Mouse (Mus musculus): ENCODE measurements around the gene Rnft2.

Gene Rnft2

GRCm38 (mm10) chr5:118253551-118253950 lies 8.6 kb upstream of the Rnft2 start:
- no peak for DNase-seq (ENCODE audit: extremely low read depth, low read depth, low spot score)

DNA sequence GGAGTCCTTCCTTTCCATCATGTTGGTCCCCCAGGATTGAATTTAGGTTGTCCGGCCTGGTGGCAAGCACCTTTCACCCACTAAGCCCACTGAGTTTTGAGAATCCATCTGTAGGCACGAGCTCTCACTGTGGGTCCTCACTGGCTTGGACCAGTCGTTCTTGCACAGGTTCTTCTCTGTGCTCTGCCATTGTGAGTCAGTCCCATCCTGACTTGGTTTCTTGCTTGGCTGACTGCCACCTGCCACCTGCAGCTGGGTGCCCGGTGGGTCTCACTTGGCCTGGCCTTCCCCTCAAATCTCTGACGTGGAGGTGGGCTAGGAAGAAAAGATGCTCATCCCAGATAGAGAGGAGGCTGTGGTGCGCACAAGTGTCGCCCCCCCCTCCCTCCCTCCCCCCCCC lies 6.1 kb upstream of the Rnft2 start:
- DNase-seq (ENCODE audit: extremely low read depth, low read depth, low spot score), result no peak

DNA sequence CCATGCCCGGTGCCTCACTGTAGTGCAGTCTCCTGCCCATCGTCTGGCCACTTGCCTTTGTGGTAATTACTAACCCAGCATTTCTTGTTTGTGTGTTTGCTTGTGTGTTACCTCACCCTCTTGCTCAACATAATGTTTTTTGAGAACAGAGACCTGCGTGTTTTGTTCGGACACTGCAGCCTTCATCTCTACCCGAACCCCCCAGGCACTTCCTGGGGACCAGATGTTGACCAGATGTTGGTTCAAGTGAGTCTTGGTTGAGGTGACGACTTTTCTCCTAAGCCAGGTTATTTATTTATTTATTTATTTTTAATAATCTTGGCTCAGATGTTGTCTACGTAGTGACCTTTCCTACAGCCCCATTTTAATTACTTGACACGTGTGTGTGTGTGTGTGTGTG lies 2.5 kb upstream of the Rnft2 start:
- DNase-seq (ENCODE audit: extremely low read depth, low read depth, low spot score), result no peak

DNA sequence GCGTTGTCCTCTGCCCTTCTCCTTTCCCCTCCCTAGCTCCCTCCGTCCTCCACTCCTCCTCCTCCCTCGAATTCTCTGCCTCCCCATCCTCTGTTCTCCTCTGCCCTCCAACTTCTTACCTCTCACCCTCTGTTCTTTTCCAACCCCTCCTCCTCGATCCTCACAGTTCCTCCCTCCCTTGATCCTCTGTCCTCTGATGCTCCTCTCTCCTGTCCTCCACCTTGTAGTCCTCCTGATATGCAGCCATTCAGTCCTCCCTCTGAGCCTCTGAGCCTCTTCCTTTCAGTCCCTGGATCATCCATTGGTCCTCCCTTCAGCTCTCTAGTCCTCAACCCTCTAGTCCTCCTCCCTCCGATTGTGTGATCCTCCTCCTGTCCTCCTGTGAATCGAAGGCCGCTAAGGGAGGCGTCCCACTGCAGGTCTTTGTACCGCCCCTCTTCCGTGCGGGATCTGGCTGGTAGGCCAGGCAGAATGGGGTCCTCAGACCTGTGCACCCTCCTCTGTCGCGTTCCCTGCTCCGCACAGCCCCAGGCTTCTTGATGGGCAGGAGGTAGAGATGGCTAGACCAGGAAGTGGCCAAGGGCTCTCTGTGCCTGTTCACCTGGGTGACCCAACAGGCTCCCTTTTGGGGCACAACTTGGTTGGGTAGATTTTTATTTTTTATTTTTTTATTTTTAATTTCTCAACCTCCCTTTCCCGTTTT lies 841 bp upstream of the Rnft2 start:
- no peak for DNase-seq (ENCODE audit: extremely low read depth, low read depth, low spot score)

GRCm38 (mm10) chr5:118239671-118240070 lies 5.2 kb downstream of the Rnft2 start:
- DNase-seq (ENCODE audit: extremely low read depth, low read depth, low spot score), result no peak

DNA sequence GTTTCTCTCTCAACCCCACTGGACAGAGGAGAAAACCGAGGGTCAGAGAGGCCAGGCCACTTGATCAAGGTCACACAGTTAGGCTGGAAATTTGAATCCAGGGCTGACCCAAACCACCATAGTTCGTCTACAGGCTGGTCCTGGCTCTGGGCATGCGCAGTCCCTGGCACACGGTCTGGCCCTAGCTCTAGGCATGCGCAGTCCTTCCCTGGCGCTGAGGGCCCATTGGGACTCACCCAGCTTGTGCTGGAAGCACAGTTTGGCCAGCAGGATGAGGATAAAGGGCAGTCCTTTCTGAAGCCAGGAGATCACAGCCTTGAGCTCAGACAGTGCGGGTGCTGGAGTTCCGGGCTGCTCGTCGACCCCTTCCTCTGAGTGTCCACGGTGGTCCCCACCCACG lies 8.0 kb downstream of the Rnft2 start:
- DNase-seq (ENCODE audit: extremely low read depth, low read depth, low spot score), result no peak

GRCm38 (mm10) chr5:118230071-118230611 lies 14.8 kb downstream of the Rnft2 start:
- no peak for DNase-seq (ENCODE audit: extremely low read depth, low read depth, low spot score)

GRCm38 (mm10) chr5:118223142-118223757 lies 21.7 kb downstream of the Rnft2 start:
- DNase-seq (ENCODE audit: extremely low read depth, low read depth, low spot score), result no peak

DNA sequence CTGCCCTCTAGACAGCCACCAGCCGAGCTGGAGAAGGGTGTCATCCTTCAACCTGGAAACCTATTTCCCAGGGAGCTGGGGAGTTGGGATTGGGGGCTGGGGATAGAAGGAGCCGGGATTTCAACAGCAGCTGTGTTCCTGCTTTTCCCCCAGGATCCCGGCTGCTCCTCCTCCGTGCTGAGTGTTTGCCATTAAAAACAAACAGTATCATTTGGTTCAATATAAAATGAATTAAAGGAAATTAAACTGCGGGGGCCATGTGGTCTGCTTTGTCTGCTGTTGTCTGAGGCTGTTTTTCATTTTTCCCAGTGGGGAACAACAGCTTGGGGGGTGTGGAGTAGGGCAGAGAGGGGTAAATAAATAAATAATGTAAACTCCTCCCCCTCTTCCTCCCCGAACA lies 27.5 kb downstream of the Rnft2 start:
- DNase-seq (ENCODE audit: extremely low read depth, low read depth, low spot score), result no peak

GRCm38 (mm10) chr5:118214418-118215154 lies 30.3 kb downstream of the Rnft2 start:
- no peak for DNase-seq (ENCODE audit: extremely low read depth, low read depth, low spot score)

DNA sequence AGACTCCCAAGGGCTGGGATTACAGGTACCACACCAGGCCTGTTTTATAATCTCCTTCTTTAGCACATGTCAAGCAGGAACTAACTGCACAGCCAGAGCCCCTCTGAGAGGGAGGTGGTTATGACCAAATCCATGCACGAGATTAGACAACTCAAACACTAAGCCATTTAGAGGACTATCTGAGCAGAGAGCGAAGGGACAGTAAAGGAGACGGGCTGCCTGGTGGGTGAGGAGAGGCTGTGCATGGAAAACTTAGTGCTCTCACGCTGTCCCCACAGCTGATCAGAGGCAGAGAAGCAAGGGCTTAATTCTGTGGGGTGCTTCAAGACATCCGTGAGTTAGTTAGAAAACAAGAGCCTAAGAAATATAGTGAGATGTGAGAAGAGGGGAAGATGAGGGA lies 30.9 kb downstream of the Rnft2 start:
- DNase-seq (ENCODE audit: extremely low read depth, low read depth, low spot score), result no peak

DNA sequence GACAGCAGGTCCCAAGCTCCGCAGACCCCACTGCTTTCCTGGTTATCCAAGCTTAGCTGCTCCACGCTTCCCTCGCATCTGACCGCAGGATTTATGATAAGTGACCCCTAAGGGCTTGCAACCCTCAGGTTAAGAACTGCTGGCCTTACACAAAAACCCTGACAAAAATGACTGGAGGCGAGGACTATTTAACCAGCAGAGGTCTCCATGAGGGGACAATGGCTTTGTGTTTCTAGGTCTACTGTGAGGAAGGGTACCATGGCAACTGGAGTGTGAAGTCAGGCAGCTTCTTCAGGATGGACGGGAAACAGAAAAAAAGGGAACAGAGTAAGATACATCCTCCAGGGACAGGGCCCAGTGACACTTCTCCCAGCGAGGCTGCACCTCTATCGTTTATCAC lies 39.1 kb downstream of the Rnft2 start:
- DNase-seq (ENCODE audit: extremely low read depth, low read depth, low spot score), result no peak

DNA sequence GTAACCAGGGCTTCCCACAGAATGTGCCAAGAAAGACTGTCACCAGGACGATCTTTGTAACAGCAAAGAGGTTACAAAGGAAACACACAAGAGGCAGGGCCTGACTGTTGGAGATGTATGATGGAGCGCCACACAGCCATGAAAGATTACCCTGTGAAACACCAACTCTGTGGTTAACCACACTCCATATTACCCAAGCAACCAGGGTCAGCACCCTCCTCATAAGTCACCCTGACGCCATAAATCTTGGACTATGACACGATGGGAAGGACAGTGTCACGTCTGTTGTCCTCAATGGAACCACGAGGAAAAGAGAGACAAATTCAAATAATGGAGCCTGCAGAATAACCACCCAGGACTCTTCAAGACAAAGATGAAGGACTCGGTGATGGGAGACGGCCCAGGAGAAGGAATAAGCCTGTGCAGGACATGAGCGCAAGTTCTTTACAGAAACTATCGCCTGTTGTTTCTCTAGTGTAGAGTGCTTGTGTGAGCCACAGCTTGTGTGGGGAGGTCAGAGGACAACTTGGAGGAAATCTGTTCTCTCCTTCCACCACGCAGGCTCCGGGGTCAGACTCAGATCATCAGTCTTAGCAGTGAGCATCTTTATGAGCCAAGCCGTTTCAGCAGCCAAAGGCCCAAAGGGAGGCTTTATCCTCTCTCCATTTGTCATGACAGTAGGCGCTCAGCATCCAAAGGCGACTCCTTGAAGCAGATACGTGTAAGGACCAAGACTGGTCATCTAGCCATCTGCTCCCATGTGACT lies 40.1 kb downstream of the Rnft2 start:
- no peak for DNase-seq (ENCODE audit: extremely low read depth, low read depth, low spot score)

DNA sequence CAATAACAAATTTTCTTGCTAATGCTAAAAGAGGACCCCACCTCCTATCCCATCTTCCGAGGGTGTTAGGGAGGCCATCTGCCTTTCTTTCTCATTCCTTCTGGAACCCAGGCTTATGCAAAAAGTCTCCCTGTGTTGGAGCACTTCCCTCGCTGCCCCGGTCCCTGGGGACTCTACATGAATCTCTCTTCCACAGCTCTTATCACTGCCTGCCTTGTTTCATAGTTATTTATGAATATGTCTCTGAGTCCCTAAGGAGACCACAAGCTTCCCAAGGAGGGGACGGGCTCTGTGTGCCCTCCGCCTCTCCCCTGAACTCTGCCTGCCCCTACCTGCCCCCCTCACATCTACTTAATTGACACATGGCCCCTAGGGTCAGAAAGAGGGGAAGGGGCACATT lies 45.2 kb downstream of the Rnft2 start:
- no peak for DNase-seq (ENCODE audit: extremely low read depth, low read depth, low spot score)

DNA sequence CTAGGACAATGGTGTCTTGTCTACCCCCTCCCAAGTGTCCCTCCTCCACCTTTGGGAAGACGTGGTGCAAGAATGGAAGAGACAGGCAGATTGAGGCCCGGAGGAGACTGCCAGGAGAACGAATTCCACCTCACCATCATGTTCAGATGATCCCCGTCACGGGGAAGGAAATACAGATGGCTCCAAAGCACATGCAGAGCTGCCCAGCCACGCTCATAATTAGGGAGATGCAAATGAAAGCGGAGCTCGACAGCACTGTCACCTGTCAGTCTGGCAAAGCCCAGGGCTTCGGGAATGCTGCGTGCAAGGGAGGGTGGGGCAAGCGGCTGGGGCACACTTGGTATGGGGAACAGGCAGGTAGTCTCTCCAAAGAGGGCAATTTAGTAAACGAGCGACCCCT lies 47.5 kb downstream of the Rnft2 start:
- no peak for DNase-seq (ENCODE audit: extremely low read depth, low read depth, low spot score)

- DNase-seq (ENCODE audit: extremely low read depth, low read depth, low spot score), result no peak
Measured at GRCm38 (mm10) chr5:118192221-118192620, 52.7 kb downstream of the Rnft2 start.

GRCm38 (mm10) chr5:118190491-118190890 lies 54.4 kb downstream of the Rnft2 start:
- DNase-seq (ENCODE audit: extremely low read depth, low read depth, low spot score), result no peak

GRCm38 (mm10) chr5:118188356-118188755 lies 56.6 kb downstream of the Rnft2 start:
- DNase-seq (ENCODE audit: extremely low read depth, low read depth, low spot score), result no peak

DNA sequence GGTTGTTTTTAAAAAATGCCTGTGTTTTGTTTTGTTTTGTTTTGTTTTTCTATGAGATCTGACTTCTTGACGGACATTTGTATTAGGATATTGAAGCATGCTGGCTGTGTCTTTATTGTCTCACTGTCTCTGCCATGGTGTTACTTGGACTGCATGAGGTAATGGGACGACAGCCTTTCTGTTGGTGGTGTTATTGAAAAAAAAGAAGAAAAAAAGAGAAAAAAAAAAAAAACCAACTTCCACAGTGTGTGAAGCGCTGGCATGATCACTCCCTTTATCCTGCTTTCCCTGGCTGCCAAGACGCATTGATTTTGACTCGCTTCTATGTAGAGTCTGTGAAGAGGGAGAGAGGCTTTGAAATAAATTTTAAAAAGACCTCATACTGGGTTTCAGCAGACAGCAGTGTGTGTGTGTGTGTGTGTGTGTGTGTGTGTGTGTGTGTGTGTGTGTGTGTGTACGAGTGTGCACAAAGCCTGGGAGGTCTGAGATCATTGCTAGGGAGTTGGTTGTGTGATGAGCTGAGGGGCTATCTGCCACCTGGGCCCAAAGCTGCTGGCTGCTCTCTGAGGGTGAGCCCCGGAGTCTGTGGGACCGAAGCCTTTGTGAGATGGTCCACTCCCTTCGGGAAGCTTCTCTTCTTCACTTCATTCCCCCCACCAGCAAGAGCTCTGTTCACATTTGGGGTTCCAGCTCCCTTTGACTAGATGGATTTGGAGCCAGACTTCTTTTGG lies 57.8 kb downstream of the Rnft2 start:
- DNase-seq (ENCODE audit: extremely low read depth, low read depth, low spot score), result no peak

DNA sequence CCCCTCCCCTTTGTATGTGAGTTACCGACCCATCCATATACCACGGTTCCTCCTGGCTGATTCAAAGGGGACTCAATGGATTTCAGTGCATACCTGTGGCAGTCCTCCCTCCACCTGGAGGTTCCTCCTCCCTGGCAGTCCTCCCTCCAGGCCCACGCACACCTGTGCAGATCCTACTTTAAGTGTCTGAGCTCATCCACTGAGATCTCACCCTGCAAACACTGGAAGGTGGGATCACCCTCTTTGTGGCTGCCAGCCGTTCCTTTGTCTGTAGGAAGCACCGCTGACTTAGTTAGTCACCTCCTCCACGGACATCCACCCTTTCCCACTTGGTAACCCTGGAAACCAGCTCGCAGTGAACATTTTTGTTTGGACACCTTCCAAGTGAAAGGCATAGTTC lies 67.3 kb downstream of the Rnft2 start:
- no peak for DNase-seq (ENCODE audit: extremely low read depth, low read depth, low spot score)

GRCm38 (mm10) chr5:118175137-118175536 lies 69.8 kb downstream of the Rnft2 start:
- DNase-seq (ENCODE audit: extremely low read depth, low read depth, low spot score), result no peak

All from fat pad, adult 2 months (tissue).